Mouse (Mus musculus) gastrocnemius, adult 18-20 months (tissue): ENCODE data around the gene Dnajc13. TPM values are rescaled to one million over a fixed set of nuclear protein-coding genes. Genes with fewer than 3 reads are reported as not detected.

ENCODE experiments used
- DNase-seq: peaks from one replicate; pipeline ENCODE4 v3.0.0; 2021; ENCODE audit warnings: low spot score
- total RNA-seq, 2 experiments: library from RNA; stranded (reverse); gene quantifications; 2 replicates each; pipeline ENCODE4 v1.2.3; 2021

Dnajc13 gene
- total RNA-seq, 2 experiments from 2014 or later: 29.0 to 31.3 TPM

DNA sequence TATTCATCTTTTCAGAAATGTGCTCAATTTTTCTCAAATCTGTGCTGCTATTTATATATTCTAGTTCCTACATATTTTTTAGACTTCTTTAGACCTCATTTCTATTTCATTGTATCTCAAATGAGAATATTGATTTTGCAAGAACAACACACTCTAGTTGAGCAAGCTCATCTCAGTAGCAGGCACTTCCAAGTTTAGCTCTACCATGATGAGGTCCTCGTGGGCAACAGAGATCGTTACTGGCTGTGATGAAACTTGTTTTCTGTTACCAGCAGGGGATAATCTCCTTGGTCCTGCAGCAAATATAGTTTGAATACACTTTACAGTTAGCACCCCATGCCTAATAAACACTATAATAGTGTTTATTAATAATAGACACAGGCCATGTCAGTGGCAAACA, 6.6 kb downstream of the Dnajc13 start:
- no peak for DNase-seq

DNA sequence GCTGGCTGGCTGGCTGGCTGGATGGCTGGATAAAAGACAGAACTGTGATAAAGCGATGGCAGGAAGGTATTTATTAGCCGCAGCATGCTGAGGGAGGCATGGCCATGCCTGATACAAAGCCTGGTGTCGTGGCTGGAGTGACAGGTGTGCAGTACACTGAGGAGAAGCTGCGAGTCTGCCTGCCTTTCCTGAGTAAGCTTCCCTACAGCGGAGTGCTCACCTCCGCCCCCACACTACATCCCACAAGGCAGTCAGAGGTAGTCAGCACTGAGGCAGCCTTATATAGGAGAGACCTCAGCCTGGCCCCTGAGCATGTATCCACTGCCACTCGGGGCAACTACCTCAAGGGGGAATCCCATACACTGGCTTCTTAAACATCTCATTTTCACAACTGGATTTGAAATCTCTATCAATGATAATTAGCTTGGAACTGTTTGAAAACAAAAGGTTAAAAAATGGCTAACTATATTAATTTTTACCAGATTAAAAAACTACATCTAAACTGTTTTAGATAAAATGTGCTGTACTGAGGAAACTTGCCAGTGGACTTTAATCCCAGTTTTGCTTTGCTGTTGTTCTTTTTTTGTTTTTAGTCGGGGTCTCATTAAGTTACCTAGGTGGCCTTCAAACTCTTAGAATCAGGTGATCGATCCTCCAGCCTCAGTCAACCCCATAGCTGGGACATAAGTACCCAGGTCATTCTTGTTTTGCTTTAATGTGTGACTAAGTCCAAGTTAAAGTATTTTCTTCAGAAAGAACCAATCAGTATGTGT, 8.1 kb downstream of the Dnajc13 start:
- DNase-seq: no peak

DNA sequence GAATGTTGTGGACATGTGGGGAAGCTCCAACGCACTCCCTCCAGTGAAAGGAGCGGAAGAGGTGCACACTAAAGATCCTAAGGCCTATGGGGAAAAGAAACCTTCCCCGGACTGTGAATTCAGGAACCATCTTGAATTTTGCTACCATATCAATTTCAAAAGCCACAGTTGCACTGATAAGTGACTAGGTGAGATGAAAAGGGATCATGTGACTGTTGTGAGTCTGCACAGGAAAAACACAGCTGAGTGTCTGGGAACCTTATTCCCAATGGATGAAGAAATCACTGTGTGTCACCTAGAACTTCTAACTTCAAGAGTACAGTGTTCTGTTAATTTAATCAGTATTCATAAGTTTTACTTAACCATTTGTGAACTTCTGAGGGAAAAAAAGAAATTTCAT, 10.1 kb downstream of the Dnajc13 start:
- DNase-seq: no peak

DNA sequence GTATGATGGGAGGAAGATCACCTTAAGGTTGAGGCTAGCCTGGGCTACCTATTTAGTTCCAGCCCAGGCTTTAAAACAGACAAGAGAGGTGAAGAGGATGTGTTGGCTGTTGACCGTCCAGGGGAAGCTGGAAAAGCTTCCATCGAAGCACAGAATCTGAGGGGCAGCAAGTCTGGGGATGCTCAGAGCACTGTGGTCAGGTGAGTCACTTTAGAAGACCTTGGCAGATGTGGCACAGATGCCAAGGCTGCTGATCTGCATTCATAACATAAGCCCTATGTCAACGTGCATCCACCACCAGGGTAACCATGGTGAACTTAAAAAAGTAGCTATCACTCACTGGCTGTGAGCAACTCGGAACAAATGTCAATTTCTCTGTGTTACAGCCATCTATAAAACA, 11.0 kb downstream of the Dnajc13 start:
- no peak for DNase-seq

DNA sequence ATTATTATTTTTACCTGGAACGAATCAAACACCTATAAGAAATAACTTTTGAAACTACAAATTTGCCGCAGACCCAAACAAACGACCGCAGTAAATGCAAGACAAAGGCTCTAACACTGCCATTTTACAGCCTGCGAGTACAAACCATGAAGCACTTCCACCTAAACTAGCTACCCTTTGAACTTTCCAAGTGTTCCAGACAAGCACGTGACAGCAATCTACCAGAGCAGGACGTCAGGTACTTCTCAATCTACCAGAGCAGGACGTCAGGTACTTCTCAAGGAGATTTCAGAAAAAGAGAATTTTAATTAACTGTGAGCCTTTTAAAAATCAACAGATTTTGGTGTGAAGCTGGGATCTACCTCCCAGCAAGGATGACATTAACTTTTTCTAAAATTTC, 11.6 kb downstream of the Dnajc13 start:
- DNase-seq: no peak

DNA sequence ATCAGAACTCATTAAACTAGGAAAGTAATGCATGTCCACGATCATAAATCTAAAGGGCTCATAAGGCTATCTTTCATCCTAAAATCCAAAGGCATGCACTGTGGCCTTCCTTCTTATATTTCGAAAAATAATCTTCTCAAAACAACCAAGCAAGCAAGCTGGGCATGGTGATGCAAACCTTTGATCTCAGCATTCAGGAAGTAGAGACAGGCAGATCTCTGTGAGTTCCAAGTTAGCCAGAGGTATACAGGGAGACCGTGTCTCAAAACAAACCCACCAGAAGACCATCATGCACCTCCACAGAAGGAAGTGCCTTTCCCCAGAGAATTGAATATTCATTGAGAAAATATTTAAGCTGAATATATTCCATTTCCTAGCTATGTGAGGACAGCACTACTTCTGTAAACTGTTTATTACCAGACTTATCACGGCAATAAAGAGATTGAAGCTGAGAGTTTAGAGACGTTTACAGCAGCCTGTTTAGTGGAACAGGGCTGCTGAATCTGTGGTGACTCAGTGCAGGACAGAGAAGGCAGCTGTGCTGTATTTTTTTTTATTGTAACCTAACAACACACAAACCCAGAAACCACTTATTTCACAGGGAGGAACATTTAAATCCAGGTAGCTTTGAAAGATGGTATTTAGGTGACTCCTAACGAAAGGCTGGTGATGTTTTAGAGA, 15.3 kb downstream of the Dnajc13 start:
- DNase-seq: no peak

DNA sequence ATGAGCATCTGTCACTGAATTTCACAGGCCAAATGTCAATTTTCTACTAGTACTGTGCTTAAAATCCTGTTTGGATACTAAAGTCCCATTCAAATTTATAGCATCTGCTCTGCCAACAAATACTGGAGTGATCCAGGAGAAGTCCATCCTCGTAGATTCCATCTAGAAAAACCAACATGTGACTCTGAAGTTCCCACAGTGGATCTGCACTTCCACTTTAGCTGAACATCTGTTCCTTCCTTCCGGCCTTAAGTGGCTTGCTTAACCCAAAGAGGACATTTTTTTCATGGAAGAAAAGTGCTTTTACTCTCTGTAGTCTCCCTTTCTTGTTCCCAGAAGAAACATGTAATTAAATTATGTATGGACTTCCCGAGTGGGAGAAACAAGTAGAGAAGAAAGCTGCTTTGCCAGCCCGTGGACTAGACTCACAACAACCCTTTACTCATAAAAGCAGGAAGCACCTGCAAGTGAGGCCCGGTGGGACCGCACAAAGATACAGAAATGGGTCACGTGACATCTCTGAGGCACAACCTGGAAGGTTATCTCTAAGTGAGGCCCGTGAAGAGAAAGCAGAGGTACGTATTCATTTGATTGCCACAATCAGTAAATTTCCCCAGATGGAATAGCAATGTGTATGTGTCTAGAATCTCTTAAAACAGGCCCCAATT, 18.8 kb downstream of the Dnajc13 start:
- no peak for DNase-seq

DNA sequence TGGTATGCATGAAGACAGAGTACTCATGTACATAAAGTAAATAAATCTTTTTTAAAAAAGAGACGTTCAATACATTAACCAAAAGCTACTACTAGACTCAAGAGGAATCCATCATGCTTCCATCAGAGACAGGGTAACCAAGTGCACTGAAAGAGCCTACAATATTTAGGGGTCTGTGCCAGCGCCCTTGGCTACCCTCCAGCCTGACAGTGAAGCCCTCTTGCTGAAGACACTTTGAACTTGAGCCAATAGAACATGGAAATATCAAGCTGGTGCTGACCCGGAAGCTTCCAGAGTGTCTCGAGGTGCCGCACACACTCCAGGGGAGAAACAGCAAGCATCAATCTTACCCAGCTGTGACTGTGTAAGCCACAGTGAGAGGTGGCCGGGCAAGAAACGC, 22.6 kb downstream of the Dnajc13 start:
- no peak for DNase-seq

DNA sequence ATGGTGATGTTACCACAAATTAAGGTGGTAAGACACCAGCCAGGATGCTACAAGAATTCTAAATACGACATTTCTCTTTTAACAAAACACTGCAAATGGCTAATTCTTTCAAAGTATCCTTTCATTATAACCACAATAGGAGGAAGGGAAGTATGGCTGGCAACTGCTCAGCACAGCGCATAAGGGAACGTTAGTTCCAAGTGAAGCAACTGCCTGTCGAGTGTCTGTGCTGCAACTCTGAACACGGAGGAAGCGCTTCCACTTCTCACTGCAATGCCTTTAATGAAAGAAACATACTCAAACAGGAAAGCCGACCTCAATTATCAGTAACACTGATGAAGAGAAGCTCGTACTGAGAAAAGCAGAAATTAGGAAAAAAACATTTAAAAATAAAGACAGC, 23.7 kb downstream of the Dnajc13 start:
- DNase-seq: no peak

DNA sequence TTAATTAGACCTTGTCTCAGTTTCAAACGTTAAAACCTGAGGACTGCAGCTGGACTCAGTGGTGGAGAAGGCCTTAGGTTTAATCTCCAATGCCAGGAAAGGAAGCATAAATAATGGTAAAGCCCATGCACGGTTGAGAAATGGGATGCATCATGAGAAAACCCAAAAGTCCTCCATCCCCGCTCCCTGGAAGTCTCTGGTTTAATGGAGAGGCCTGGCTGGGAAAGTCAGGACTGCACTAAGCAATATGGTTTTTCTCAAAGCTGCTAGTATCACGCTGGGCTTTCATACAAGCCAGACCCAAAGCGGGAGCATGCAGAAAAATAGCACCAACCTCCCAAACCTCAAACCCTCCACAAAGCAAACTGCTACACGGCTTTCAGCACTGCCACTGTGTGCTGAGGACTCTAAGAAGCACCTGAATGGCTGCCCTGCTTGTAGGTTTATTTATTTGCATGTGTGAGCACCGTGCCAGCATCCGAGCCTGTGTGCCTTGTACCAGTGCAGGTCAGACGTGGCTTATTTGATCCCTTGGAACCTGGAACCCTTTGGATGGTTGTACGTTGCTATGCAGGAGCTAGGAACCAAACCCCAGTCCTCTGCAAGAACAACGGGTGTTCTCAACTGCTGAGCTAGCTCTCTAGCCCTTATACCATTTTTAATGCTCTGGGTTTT, 26.3 kb downstream of the Dnajc13 start:
- DNase-seq: no peak

DNA sequence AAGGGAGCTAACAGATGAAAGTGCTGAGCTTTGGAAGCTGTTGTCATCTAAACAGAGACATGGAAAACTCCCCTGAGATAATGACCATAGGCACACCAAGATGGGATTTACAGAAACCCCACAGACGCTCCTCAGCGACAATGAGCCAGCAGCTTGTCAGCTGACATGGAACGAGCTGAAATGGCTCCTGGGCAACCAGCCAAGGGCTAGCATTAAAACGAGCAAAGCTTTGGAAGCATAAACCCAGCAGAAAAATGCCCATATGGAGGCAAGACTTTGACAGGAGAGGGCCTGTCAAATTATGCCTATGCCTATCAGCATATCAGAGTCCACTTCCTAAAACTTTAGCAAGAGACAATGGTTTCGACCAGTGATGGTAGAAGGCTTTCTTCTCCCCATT, 27.0 kb downstream of the Dnajc13 start:
- DNase-seq: peak; percentile 18

DNA sequence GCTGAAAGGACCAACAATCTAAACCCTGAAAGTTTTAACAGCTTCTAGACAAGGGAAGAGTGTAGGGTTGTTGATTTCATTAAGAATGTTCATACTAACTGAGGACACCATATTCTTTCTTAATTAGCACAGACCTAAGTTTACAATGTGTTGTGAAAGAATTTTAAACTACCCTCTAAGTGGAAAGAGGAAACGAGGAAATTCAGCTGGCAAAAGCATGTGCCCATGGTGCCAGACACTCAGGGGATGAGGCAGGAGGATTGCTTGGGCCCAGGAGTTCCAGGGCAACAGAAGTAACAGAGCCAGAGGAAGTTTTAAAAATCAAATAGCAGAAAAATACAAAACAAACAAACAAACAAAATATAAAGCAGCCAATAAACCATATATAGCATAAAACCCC, 28.9 kb downstream of the Dnajc13 start:
- no peak for DNase-seq

DNA sequence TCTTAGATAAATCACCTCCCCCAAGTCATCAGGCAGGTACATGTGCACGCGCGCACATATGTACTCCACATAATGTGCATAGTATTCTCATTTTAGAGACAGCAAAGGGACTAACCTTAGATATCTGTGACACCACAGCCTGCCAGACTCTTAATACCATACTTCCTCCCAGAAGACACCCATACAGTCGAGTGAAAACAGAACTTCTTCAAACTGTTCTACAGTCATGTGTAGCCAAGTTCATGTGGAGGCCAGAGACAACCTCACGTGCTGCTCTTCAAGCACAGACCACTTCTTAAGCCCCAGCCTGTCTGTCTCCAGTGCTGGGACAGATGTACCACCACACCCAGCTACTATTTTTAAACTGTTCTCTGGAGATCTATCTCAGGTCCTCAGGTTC, 29.7 kb downstream of the Dnajc13 start:
- no peak for DNase-seq

DNA sequence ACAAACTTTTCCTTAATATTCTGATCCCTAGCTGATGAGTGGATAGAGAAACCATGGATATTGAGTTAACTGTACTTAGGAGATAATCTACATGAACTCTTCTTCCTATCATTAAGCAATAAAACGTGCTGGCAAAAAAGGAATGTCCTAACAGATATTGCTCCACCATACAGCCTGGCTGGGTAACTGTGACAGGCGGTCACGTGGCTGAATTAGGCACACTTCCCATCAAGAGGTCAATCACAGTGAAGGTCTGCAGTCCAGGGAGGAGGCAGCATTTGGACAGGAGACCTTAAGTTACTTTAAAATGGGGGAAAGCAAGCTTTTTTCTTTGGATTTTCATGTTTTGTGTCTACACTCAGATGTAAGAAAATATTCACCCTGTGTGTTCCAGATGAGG, 30.7 kb downstream of the Dnajc13 start:
- no peak for DNase-seq

DNA sequence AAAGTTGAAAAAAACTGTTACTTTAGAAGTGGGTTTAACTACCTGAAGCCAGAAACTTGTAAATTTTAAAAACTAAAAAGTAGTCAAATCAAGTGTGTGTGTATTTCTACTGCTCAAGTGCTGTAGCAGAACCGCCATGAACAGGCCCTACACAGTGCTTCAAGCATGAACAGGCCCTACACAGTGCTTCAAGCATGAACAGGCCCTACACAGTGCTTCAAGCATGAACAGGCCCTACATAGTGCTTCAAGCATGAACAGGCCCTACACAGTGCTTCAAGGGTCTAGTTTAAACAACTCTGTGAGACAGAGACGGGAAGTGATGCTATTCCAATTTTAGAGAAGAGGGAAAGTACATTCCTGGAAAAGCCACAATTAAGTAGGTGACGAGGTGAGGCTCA, 51.3 kb downstream of the Dnajc13 start:
- no peak for DNase-seq

DNA sequence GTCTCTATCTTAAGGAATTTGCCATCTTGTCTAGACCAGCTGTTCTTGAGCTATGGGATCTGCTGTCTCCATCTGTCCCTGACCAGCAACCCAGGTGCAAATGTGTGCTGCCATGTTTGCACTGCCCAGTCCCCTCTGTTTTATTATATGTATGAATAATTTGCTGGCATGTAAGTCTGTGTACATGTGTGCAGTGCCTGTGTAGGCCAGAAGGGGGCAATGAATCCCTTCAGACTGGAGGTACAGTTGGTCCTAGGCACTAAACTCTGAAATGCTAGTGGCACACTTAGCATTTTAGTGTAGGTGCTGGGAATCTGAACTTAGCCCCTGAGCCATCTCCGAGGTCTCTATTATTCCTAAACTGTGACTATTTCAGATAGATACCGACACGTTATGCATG, 58.9 kb downstream of the Dnajc13 start:
- DNase-seq: peak; percentile 25

DNA sequence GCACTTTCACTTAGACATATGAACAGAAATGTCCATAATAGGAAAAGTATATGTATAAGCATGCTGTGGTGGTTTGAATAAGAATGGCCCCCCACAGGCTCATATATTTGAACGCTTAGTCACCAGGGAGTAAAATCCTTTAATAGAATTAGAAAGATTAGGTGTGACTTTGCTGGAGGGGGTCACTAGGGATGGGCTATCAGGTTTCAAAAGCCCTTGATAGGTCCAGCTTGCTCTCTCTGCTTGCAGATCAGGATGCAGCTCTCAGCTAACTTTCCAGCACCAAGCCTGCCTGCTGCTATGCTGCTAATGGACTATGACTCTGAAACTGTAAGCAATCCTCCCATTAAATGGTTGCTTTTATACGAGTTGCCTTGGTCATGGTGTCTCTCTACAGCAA, 68.2 kb downstream of the Dnajc13 start:
- no peak for DNase-seq

DNA sequence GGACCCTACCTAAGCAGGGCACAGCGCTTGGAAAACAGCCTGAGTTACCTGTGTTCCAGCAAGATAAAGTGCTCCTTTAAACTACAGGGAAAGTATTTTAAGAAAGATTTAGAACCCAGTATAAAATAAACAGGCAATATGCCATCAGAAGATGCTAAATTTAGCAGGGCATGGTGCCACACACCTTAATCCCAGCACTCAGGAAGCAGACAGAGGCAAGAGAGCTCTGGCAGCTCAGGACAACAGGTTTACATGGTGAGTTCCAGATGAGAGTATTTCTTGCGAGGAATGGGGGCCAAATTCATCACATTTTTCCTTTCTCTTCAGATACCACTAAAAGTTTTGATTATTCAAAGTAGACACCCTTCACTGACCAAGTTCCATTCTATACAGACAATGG, 68.8 kb downstream of the Dnajc13 start:
- peak; percentile 7 for DNase-seq

DNA sequence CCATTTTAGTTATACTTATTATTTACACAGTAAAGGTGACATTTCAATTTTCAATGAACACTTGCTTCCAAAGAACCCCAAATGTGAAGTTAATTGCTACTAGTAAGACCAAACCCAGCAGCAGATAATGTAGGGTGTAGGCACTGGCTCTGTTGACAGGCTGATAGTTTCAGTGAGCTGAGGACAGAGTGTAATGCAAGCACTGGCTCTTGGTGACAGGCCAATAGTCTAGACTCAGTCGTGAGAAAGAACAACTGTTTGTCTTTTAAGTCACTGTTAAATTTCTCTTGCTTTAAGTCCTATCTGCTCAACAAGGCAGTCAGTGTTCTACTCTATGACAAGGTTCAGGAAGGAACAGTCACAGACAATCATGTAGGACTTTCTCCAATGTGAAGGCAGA, 69.4 kb downstream of the Dnajc13 start:
- no peak for DNase-seq

DNA sequence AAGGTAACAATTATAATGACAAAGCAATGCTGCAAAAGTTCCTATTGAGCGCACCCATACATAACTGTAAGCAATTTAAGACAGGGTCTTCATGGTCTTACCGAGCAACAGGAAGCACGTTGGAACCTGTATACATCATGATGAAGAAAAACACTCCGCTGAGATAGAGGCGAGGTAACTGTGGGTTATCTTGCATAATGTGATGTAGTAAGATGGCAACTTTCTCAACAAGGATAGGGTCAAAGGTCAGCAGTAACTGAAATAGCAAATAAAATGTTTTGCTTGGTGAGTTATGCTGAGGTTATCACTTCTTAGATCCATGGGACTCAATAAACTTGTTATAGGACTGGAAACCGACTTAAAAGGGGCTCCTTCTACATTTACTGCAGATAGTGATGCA, 70.2 kb downstream of the Dnajc13 start:
- DNase-seq: no peak

DNA sequence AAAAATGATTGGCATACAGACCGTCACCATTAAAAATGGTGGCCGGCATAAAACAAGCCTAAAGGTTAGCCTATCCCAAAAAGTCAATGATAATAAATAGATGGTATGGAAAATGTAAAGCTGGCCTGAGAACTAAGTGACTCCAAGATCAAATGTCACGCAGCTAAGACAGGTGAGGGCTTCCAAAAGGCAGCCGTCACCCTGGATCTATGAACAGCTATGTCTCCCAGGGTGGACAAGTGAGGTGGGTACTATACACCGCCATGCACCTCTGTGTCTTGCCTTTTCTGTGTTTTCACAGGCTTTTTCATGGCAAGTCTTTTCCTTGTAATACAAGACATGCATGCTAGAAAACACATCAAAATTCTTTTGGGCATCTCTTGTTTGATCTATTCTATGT, 73.1 kb downstream of the Dnajc13 start:
- DNase-seq: no peak

DNA sequence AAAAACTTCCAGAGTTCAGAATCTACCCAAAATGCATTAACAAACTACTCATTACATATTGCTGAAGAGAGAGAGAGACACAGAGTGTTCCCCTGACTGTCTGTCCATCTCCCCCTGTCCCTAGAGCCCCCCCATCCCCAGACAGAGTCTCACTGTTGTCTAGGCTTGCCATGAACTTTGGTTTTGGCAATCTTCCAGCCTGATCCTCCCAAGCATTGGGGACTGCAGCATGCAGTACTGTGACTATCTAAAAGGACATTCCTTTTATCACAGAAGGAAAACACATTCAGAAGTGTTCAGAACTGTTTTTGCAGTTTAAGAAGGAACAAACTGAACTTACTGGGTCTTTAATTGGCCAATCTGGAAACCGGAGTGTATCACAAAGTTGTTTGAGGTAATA, 74.0 kb downstream of the Dnajc13 start:
- no peak for DNase-seq
